Mouse (Mus musculus): ENCODE data around the gene Ormdl1. TPM values are rescaled to one million over a fixed set of nuclear protein-coding genes. Genes with fewer than 3 reads are reported as not detected.
A peak's percentile ranks its signal among the peaks of the same experiment; 100 is the strongest.
"Not testable (repeated sequence)": the region's sequence is repeated elsewhere in the genome, so short reads cannot be mapped to it uniquely, and the experiment has no call there.

Ormdl1 gene
- 30.7 and 33.5 TPM in 2 replicates for total RNA-seq (2017)

- ATAC-seq (replicated peaks; ENCODE audit: low read depth, poor library complexity, severe bottlenecking): peak; percentile 98
These were observed at the start of gene Ormdl1, which contains the start of the genes Pms1 and Gm28778 for GRCm38 (mm10) chr1:53296581-53297383. TSS of gene Ormdl1 (plus strand) at chr1:53297095. TSS of gene Pms1 (minus strand) at chr1:53297018. TSS of gene Gm28778 (plus strand) at chr1:53297111.

DNA sequence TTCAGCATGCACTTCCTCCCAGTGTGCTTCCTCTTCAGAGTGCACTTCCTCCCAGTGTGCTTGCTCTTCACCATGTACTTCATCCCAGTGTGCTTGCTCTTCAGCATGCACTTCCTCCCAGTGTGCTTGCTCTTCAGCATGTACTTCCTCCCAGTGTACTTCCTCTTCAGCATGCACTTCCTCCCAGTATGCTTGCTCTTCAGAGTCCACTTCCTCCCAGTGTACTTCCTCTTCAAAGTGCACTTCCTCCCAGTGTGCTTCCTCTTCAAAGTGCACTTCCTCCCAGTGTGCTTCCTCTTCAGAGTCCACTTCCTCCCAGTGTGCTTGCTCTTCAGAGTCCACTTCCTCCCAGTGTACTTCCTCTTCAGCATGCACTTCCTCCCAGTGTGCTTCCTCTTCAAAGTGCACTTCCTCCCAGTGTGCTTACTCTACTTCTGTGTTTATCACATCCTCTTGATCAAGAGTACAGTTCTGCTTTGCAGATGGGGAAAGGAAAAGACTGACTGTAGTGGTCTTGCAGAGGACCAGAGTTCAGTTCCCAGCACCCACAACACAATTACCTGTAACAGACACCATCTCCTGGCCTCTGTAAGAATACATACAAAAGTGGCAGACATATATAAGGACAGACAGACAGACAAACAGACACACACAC is 31.8 kb upstream of the Ormdl1 start:
- not testable (repeated sequence) for ATAC-seq (replicated peaks; ENCODE audit: low read depth, poor library complexity, severe bottlenecking)

- no peak for ATAC-seq (replicated peaks; ENCODE audit: low read depth, poor library complexity, severe bottlenecking)
These were observed 27.0 kb upstream of the Ormdl1 start for GRCm38 (mm10) chr1:53269901-53270300.

DNA sequence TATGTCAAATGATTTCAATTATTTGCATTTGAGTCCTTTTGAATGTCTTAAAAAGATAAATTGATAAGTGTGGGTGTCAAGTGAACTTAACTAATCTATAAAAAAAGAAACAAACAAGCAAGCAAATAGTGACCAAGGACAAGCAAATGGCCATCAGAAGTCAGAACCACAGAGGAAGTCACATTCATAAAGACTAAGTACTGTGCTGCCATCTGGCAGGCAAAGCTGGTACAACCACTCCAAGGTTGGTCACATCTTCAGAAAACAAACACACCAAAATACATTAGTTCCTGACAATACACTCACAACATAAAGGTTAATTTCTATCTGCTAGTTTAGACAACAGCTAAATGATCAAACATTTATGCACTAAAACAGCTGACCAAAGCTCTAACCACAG is 24.2 kb upstream of the Ormdl1 start:
- ATAC-seq (replicated peaks; ENCODE audit: low read depth, poor library complexity, severe bottlenecking): peak; percentile 72; the same call in 1 of the 2 replicates

- ATAC-seq (replicated peaks; ENCODE audit: low read depth, poor library complexity, severe bottlenecking): no peak
These were observed 5.7 kb upstream of the Ormdl1 start for GRCm38 (mm10) chr1:53291197-53291596.

- no peak for ATAC-seq (replicated peaks; ENCODE audit: low read depth, poor library complexity, severe bottlenecking)
These were observed 3.6 kb downstream of the Ormdl1 start for GRCm38 (mm10) chr1:53300506-53300905.

DNA sequence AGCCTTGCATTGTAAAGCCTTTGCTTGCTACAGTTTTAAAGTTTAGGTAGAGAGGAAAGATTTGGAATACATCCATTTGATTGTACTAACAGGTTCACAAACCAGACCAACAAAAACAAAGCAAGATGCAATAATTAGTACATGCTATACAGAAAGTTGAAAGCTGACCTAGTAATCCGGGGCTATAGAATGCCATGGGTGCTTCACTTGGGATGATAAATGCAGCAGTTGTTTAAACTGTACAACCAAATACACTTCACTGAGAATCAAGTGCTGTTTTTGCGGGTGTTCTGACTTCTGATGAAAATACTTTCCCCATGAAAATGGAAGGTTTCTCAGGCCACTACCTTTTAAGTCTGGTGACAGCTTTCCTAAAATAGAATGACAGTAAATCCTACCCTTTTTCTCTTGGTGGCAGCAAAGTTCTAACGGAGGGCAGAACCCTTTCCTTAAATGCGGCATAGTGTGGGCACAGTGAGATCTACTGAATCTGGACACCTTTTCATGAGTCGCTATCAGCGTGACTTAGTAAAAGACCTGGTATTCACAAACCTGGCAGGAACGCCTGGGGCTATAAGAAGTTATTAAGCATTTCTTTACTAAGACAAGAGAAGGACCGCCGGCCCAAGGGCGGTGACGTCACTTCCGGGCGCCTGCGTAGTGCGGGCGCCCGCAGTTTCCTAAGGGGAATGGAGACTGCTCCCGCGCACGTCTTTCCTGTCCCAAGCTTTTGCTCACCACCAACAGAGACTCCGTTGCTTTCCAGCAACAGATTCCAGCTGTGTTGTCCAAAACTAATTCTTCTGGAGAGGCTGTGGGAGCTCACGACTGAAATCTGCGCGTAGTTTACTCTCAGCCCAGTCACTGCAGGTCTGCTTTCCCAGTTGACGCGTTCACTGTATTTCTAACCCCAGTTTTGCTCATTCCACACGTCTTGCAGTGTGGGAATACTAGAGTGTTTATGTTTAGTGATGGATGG is 16.4 kb downstream of the Ormdl1 start, which contains the start of gene Osgepl1:
TSS of gene Osgepl1 (plus strand) at position 636 of the 979 bp plus-strand sequence.
- ATAC-seq (replicated peaks; ENCODE audit: low read depth, poor library complexity, severe bottlenecking): peak; percentile 97

DNA sequence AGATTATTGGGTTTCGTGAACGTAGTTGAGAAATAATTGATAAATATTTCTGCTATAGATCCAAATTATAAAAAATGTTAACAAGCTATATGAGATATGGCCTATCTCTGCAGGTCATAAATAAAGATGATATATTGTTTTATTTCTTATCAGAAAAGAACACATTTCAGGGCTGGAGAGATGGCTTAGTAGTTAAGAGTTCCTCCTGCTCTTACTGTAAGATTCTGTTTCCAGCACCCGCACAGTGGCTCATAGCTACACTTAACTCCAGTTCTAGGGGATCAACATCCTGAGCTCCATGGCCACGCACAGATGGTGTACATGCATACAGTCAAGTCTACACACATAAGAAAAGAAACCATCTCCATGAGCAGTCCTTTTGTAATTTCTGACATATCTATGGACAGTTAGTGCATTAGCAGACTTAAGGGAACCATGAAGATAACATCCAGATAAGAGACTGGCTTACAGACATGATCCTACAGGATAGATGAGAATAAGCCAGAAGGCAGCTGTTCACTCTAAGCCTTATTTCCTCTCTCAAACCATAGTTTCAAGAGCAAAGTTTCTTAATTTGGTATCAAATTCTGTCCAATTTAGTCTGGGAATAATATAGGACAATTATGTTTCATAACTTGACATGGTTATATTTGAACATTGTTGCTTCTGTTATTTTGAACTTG is 24.9 kb downstream of the Ormdl1 start:
- no peak for ATAC-seq (replicated peaks; ENCODE audit: low read depth, poor library complexity, severe bottlenecking)

GRCm38 (mm10) chr1:53323254-53323653 is 26.4 kb downstream of the Ormdl1 start:
- ATAC-seq (replicated peaks; ENCODE audit: low read depth, poor library complexity, severe bottlenecking): no peak

GRCm38 (mm10) chr1:53324277-53324676 is 27.4 kb downstream of the Ormdl1 start:
- no peak for ATAC-seq (replicated peaks; ENCODE audit: low read depth, poor library complexity, severe bottlenecking)

GRCm38 (mm10) chr1:53324827-53325494 is 28.1 kb downstream of the Ormdl1 start:
- no peak for ATAC-seq (replicated peaks; ENCODE audit: low read depth, poor library complexity, severe bottlenecking)

GRCm38 (mm10) chr1:53333527-53333926 is 36.6 kb downstream of the Ormdl1 start:
- ATAC-seq (replicated peaks; ENCODE audit: low read depth, poor library complexity, severe bottlenecking): not testable (repeated sequence)

- no peak for ATAC-seq (replicated peaks; ENCODE audit: low read depth, poor library complexity, severe bottlenecking)
These were observed 38.6 kb downstream of the Ormdl1 start for GRCm38 (mm10) chr1:53335465-53335864.

DNA sequence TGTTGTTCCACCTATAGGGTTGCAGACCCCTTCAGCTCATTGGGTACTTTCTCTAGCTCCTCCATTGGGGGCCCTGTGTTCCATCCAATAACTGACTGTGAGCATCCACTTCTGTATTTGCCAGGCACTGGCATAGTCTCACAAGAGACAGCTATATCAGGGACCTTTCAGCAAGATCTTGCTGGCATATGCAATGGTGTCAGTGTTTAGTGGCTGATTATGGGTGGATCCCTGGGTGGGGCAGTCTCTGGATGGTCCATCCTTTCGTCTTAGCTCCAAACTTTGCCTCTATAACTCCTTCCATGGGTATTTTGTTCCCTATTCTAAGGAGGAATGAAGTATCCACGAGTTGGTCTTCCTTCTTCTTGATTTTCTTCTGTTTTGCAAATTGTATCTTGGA is 40.5 kb downstream of the Ormdl1 start:
- not testable (repeated sequence) for ATAC-seq (replicated peaks; ENCODE audit: low read depth, poor library complexity, severe bottlenecking)

DNA sequence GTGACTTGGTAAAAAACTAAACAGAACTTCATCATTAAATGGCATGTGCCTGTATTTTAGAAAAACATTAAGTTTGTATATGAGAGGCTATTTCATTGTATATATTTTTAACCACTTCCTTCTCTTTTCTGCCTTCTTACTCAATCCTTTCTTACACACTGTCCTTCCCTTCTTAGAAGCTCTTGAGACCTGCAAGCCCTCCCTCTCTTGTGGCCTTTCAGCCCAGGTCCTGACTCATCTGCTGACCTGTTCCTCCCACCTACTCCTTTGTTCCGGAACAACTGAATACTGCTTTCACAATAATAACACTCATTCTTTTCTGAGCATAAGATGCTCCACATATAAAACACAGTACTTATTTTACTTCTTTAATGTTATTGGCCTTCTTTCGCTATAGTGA is 44.2 kb downstream of the Ormdl1 start:
- 0 out of 2 replicates have a peak, but pooled peaks have one; percentile 52 for ATAC-seq (replicated peaks; ENCODE audit: low read depth, poor library complexity, severe bottlenecking)

DNA sequence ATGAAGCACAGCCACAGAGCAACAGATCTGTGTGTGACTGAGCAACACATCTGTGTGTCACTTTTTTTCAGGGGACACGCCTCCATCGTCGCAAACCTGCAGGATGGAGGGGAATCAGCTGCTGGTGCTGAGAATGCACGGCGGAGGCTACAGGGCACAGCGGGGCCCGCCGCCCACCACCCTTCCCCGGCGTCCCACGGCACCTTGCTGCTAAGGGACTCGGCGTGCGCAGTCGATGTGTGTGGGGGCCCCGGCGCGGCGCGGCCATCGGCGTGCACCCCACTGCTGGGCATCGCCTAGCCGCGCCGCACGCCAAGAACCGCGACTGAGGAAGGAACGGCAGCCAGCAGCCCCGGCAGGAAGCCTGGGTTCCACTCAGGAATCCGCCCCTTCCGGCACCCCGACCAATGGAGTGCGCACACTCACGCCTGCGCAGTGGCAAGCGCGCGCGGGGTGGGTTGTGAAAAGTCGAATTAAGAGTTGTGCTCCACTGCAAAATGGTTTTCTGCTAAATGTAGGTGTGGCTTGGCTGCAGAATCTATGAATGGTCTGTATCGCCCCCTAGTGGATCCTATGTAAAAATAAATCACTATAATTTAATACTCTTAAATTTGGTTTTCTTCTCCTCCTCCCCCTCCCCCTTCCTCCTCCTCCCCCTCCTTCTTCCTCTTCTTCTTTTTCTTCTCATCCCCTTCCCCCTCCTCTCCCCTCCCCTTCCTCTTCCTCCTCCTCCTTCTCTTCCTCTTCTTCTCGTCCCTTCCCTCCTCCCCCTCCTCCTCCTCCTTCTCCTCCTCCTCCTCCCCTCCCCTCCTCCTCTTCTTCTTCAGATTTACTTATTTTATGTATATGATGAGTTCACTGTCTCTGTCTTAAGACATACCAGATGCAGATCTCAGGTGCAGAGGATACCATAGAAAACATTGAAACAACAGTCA is 55.7 kb downstream of the Ormdl1 start, which contains the start of the genes Asdurf, Gm28551 and Asnsd1:
TSS of gene Asdurf (minus strand) at position 293 of the 935 bp plus-strand sequence.
TSS of gene Gm28551 (minus strand) at position 341 of the 935 bp plus-strand sequence.
TSS of gene Asnsd1 (minus strand) at position 426 of the 935 bp plus-strand sequence.
- ATAC-seq (replicated peaks; ENCODE audit: low read depth, poor library complexity, severe bottlenecking): peak; percentile 100

GRCm38 (mm10) chr1:53358988-53359387 is 62.1 kb downstream of the Ormdl1 start:
- ATAC-seq (replicated peaks; ENCODE audit: low read depth, poor library complexity, severe bottlenecking): no peak

Measured in common myeloid progenitor, adult 5-6 weeks (primary cell).